Mouse (Mus musculus): ENCODE results near the gene Sntb2.

DNA sequence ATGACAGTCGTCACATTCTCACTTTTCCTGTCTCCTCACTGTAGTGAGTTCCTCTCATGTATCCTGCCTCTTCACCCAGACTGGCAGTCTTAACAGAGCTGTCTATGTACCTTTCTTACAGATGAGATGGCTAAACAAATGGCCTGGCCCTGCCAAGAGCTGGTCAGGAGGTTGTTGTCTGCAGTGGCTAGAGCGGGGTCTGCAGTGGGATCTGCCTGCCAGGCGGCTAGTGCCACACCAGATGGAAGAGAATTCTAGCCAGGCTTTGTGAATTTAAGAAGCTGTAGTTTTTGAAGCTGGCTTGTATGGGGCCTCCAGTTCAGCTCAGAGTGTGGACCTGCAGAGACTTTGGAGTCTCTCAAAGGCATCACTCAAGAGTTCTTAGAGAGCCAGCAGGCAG is 100.1 kb downstream of the Sntb2 start:
- TF ChIP-seq CTCF (conservative IDR thresholded peaks at IDR 0.05; ENCODE audit: low read length) (no peak), POU5F1 (IDR thresholded peaks at IDR 0.05; ENCODE audit: borderline replicate concordance, low read length) (no peak)
